Mouse (Mus musculus) 3T3-L1 (cell line): ENCODE measurements around the gene Srgap3.
A peak's percentile ranks its signal among the peaks of the same experiment; 100 is the strongest.

ENCODE experiments used
- DNase-seq: peaks from one replicate; pipeline ENCODE4 v3.0.0-alpha.2; 2015; ENCODE audit warnings: low read depth, low spot score

The Srgap3 gene

GRCm38 (mm10) chr6:112946895-112947436 is at the start of gene Srgap3:
Srgap3 (minus strand) TSS chr6:112947266.
- DNase-seq, result peak; percentile 97

GRCm38 (mm10) chr6:112995708-112996107 is 48.6 kb upstream of the Srgap3 start:
- DNase-seq, result no peak

- no peak for DNase-seq
These were observed 43.1 kb upstream of the Srgap3 start for GRCm38 (mm10) chr6:112990119-112990518.

GRCm38 (mm10) chr6:112985362-112986314 is 38.6 kb upstream of the Srgap3 start:
- DNase-seq, result no peak

GRCm38 (mm10) chr6:112982241-112982640 is 35.2 kb upstream of the Srgap3 start:
- DNase-seq, result no peak

- DNase-seq, result peak; percentile 90
These were observed 31.9 kb upstream of the Srgap3 start for GRCm38 (mm10) chr6:112978947-112979346.

GRCm38 (mm10) chr6:112977246-112977645 is 30.2 kb upstream of the Srgap3 start:
- DNase-seq, result peak; percentile 63

- no peak for DNase-seq
These were observed 29.5 kb upstream of the Srgap3 start for GRCm38 (mm10) chr6:112976541-112976940.

- no peak for DNase-seq
These were observed 29.1 kb upstream of the Srgap3 start for GRCm38 (mm10) chr6:112976136-112976535.

GRCm38 (mm10) chr6:112973786-112974720 is 27.0 kb upstream of the Srgap3 start:
- DNase-seq, result peak; percentile 58

GRCm38 (mm10) chr6:112972858-112973631 is 26.0 kb upstream of the Srgap3 start:
- DNase-seq, result no peak

- DNase-seq, result no peak
These were observed 25.1 kb upstream of the Srgap3 start for GRCm38 (mm10) chr6:112972127-112972526.

GRCm38 (mm10) chr6:112971116-112971768 is 24.2 kb upstream of the Srgap3 start:
- no peak for DNase-seq

GRCm38 (mm10) chr6:112967359-112967758 is 20.3 kb upstream of the Srgap3 start:
- DNase-seq, result no peak

- no peak for DNase-seq
These were observed 11.3 kb upstream of the Srgap3 start for GRCm38 (mm10) chr6:112958360-112958759.

GRCm38 (mm10) chr6:112957583-112958280 is 10.7 kb upstream of the Srgap3 start:
- no peak for DNase-seq

- DNase-seq, result no peak
These were observed 8.7 kb upstream of the Srgap3 start for GRCm38 (mm10) chr6:112955773-112956172.

GRCm38 (mm10) chr6:112953905-112954304 is 6.8 kb upstream of the Srgap3 start:
- no peak for DNase-seq

GRCm38 (mm10) chr6:112951254-112951653 is 4.2 kb upstream of the Srgap3 start:
- peak; percentile 25 for DNase-seq
